In genomic region chr12:73755646-73756045, GRCm38 (mm10) we compare ENCODE assay signal across 15 mouse cellular contexts.
A peak's percentile ranks its signal among the peaks of the same experiment; 100 is the strongest.
DNase-seq lines count a peak whose midpoint lies in the region; ATAC-seq and TF ChIP-seq lines count a peak whose summit lies in the region.
"Had no signal": no experiment of that assay in that cellular context is flagged by ENCODE, and none has a peak within 500 bp of the region (broad histone marks: within the 10 kb centered on the region; RNA-seq: fewer than 3 reads in every experiment).

No protein-coding gene starts in this region.

- no peak overlapping the region for H3K4me2 ChIP-seq in limb, embryonic 14.5 days (replicated peaks; ENCODE audit: low read depth, low read length, severe bottlenecking)
- H3K4me2 ChIP-seq in stomach, postnatal 0 days (replicated peaks; ENCODE audit: low read depth): no peak overlapping the region

- DNase-seq in limb, embryonic 14.5 days (ENCODE audit: low spot score): peak; percentile 34
- DNase-seq in limb, embryonic 10.5 days (ENCODE audit: low spot score): no peak
- no peak for DNase-seq in ES-E14 (ENCODE audit: low read depth, low spot score)
- peak; percentile 37 for DNase-seq in stomach, postnatal 0 days (ENCODE audit: low spot score)
- no peak for DNase-seq in heart, adult 2 months
- no peak for DNase-seq in layer of hippocampus, postnatal 36 days
- DNase-seq in gastrocnemius, postnatal 25 days: no peak
- DNase-seq: heart, adult 11 months; heart, postnatal 36 days; kidney, adult 9 months; right cerebral cortex, adult 18-20 months had no signal

- WGBS in limb, embryonic 14.5 days: 79% methylated on average over 8 of the region's 8 CpGs
- WGBS in limb, embryonic 10.5 days: 81% methylated on average over 8 of the region's 8 CpGs
- 59% methylated on average over 8 of the region's 8 CpGs for WGBS in stomach, postnatal 0 days
- 84% methylated on average over 8 of the region's 8 CpGs for WGBS in heart, adult 2 months

- peak; percentile 66 for TF ChIP-seq EP300 in stomach, postnatal 0 days (optimal IDR thresholded peaks at IDR 0.05)
- no peak for TF ChIP-seq EP300 in heart, adult 2 months (IDR thresholded peaks at IDR 0.05; ENCODE audit: insufficient read depth, low read depth, low read length)

- no peaks in the 10 kb centered on the region for H3K9me3 ChIP-seq in limb, embryonic 14.5 days (ENCODE audit: control insufficient read depth, low read length)
- H3K9me3 ChIP-seq in limb, embryonic 10.5 days (replicated peaks): no peaks in the 10 kb centered on the region
- no peaks in the 10 kb centered on the region for H3K9me3 ChIP-seq in ES-E14 (ENCODE audit: control insufficient read depth, insufficient read depth, low read depth, low read length)
- H3K9me3 ChIP-seq in stomach, postnatal 0 days (ENCODE audit: control insufficient read depth, low read length): no peaks in the 10 kb centered on the region
- H3K9me3 ChIP-seq: forebrain, embryonic 10.5 days had no signal

- H3K4me1 ChIP-seq in limb, embryonic 14.5 days (ENCODE audit: control insufficient read depth, insufficient read depth, low read length): no peaks in the 10 kb centered on the region
- H3K4me1 ChIP-seq in limb, embryonic 10.5 days: no peaks in the 10 kb centered on the region
- no peaks in the 10 kb centered on the region for H3K4me1 ChIP-seq in ES-E14 (ENCODE audit: control insufficient read depth in 2 of 2, insufficient read depth in 2 of 2, low read length in 2 of 2, poor library complexity in 1 of 2)
- H3K4me1 ChIP-seq in stomach, postnatal 0 days (replicated peaks; ENCODE audit: control insufficient read depth, insufficient read depth): no peaks in the 10 kb centered on the region
- H3K4me1 ChIP-seq in heart, adult 2 months (ENCODE audit: control insufficient read depth, insufficient read depth, low read length): no peaks in the 10 kb centered on the region; the same call in 1 of the 2 replicates

- intact Hi-C loops in heart, adult 2 months (cut with DNase I): no loop called here

- no peaks in the 10 kb centered on the region for H3K27me3 ChIP-seq in limb, embryonic 14.5 days (ENCODE audit: control insufficient read depth, insufficient read depth, low read length)
- no peaks in the 10 kb centered on the region for H3K27me3 ChIP-seq in limb, embryonic 10.5 days (ENCODE audit: low read depth, poor library complexity, severe bottlenecking)
- no peaks in the 10 kb centered on the region for H3K27me3 ChIP-seq in stomach, postnatal 0 days (ENCODE audit: control insufficient read depth, insufficient read depth, low read length)
- H3K27me3 ChIP-seq in heart, adult 2 months (ENCODE audit: control insufficient read depth, insufficient read depth, low read length): no peaks in the 10 kb centered on the region

- H3K27ac ChIP-seq in limb, embryonic 14.5 days (replicated peaks; ENCODE audit: low read depth, low read length): no peak overlapping the region
- no peak overlapping the region for H3K27ac ChIP-seq in limb, embryonic 10.5 days
- no peak overlapping the region for H3K27ac ChIP-seq in ES-E14 (ENCODE audit: insufficient read depth, low read depth, low read length, poor library complexity, severe bottlenecking)
- no peak overlapping the region for H3K27ac ChIP-seq in stomach, postnatal 0 days (replicated peaks)
- H3K27ac ChIP-seq in heart, adult 2 months: no peak overlapping the region
- H3K27ac ChIP-seq: forebrain, embryonic 10.5 days; liver, embryonic 14.5 days had no signal

- H3K36me3 ChIP-seq in limb, embryonic 14.5 days (ENCODE audit: control insufficient read depth, insufficient read depth, low read length): no peaks in the 10 kb centered on the region
- no peaks in the 10 kb centered on the region for H3K36me3 ChIP-seq in limb, embryonic 10.5 days
- no peaks in the 10 kb centered on the region for H3K36me3 ChIP-seq in ES-E14 (ENCODE audit: control insufficient read depth, insufficient read depth, low read length, poor library complexity, severe bottlenecking)
- H3K36me3 ChIP-seq in stomach, postnatal 0 days (ENCODE audit: control insufficient read depth, insufficient read depth, low read length): no peaks in the 10 kb centered on the region
- no peaks in the 10 kb centered on the region for H3K36me3 ChIP-seq in heart, adult 2 months (ENCODE audit: control insufficient read depth, insufficient read depth, low read length)
- H3K36me3 ChIP-seq: forebrain, embryonic 10.5 days; G1E had no signal

- in situ Hi-C loops in ES-E14 (cut with MboI; ENCODE audit: low sequenced_read_pairs in 2 of 2, unreplicated experiment in 2 of 2): no loop called here

- H3K79me2 ChIP-seq in heart, adult 2 months (replicated peaks; ENCODE audit: control insufficient read depth, insufficient read depth, low read length): no peaks in the 10 kb centered on the region

- ATAC-seq in limb, embryonic 14.5 days (ENCODE audit: low FRiP score, low read depth): no peak
- ATAC-seq in inflammation-experienced regulatory T-cells, adult 6 months: peak; percentile 65
- peak; percentile 92 for ATAC-seq in stomach, postnatal 0 days (ENCODE audit: low FRiP score, low TSS enrichment)

- H3K9ac ChIP-seq in limb, embryonic 14.5 days (ENCODE audit: low read depth, low read length, severe bottlenecking): no peak overlapping the region
- H3K9ac ChIP-seq in ES-E14 (ENCODE audit: insufficient read depth, low read depth, low read length, poor library complexity, severe bottlenecking): no peak overlapping the region
- no peak overlapping the region for H3K9ac ChIP-seq in stomach, postnatal 0 days (ENCODE audit: low read length)
- no peak overlapping the region for H3K9ac ChIP-seq in heart, adult 2 months (ENCODE audit: low read depth, low read length)
- H3K9ac ChIP-seq: liver, embryonic 14.5 days had no signal

- TF ChIP-seq CTCF in stomach, postnatal 0 days (IDR thresholded peaks at IDR 0.05; ENCODE audit: low read depth): no peak
- no peak for TF ChIP-seq CTCF in heart, adult 2 months (IDR thresholded peaks at IDR 0.05)

- TF ChIP-seq POLR2A in limb, embryonic 14.5 days (IDR thresholded peaks at IDR 0.05; ENCODE audit: borderline replicate concordance, extremely low read depth, insufficient read depth, insufficient read length): no peak
- no peak for TF ChIP-seq POLR2A in heart, adult 2 months (IDR thresholded peaks at IDR 0.05; ENCODE audit: insufficient read depth, low read depth, low read length)

- no peak overlapping the region for H3K4me3 ChIP-seq in limb, embryonic 14.5 days (replicated peaks; ENCODE audit: low read length)
- H3K4me3 ChIP-seq in limb, embryonic 10.5 days: no peak overlapping the region
- no peak overlapping the region for H3K4me3 ChIP-seq in ES-E14 (ENCODE audit: insufficient read depth in 1 of 2, low read depth in 1 of 2, low read length in 2 of 2, poor library complexity in 1 of 2, severe bottlenecking in 1 of 2)
- H3K4me3 ChIP-seq in stomach, postnatal 0 days (ENCODE audit: low read depth, low read length): no peak overlapping the region
- no peak overlapping the region for H3K4me3 ChIP-seq in heart, adult 2 months
- H3K4me3 ChIP-seq: forebrain, embryonic 10.5 days had no signal

TF ChIP-seq in ES-E14, 5 proteins besides CTCF, POLR2A, EP300 and RAD21:
- TF ChIP-seq ZNF384 (IDR thresholded peaks at IDR 0.05; ENCODE audit: low read depth, low read length) (no peak), ZC3H11A (IDR thresholded peaks at IDR 0.05; ENCODE audit: borderline replicate concordance, low read depth, low read length) (no peak), MAFK (IDR thresholded peaks at IDR 0.05; ENCODE audit: insufficient read depth, low read depth, low read length) (0 out of 2 replicates have a peak, but pooled peaks have one; percentile 21), CHD2 (IDR thresholded peaks at IDR 0.05; ENCODE audit: low read depth, low read length) (no peak), HCFC1 (IDR thresholded peaks at IDR 0.05; ENCODE audit: borderline replicate concordance, insufficient read depth, low read length) (no peak)
TF ChIP-seq in ES-E14: peak in this region for 1.

Comparison
In these comparisons a context has a peak if more than half of its experiments do, and no peak if none do; other contexts are left out.
1. DNase-seq: peak in limb, embryonic 14.5 days (single experiment) and stomach, postnatal 0 days (single experiment); none in limb, embryonic 10.5 days (single experiment), ES-E14 (single experiment), heart, adult 2 months (0 of 2), layer of hippocampus, postnatal 36 days (0 of 2) and gastrocnemius, postnatal 25 days (single experiment).